Mouse (Mus musculus): ENCODE measurements around the gene Def8.

DNA sequence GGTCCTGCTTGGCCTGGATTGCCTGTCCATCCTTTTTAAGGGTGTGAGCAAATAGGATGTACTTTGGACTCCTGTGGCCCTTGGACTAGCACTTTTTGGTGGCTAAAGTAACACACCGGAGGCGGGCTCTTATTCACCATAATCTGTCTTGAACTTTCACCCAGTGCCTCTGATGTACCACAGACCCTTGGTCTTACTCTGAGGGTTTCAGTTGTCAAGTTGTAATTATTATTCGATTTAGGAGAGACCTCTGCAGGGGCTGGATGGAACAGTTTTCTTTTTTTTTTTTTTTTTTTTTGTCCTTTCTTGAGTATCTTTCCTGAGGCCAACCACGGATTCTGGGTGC lies 20.2 kb downstream of the Def8 start:
- TF ChIP-seq CTCF (conservative IDR thresholded peaks at IDR 0.05; ENCODE audit: insufficient read depth, insufficient read length, low read depth, low read length) (no peak), POLR2A (IDR thresholded peaks at IDR 0.05; ENCODE audit: low read depth, low read length) (no peak)
